Mouse (Mus musculus): ENCODE results near the gene Fbxw2. TPM values are rescaled to one million over a fixed set of nuclear protein-coding genes. Genes with fewer than 3 reads are reported as not detected.

The Fbxw2 gene
- polyA plus RNA-seq, 1 experiment from 2014 or later = 74.5 TPM

Other genes with a start within 250 kb of the Fbxw2 start
- 73.4 and 81.4 TPM in 2 replicates for gene Gapvd1, start 71.1 kb downstream of the Fbxw2 start, polyA plus RNA-seq (2015; fragmentation: Nextera tagmentation; extraction: Ambion mirVana)
- gene Hspa5, start 54.3 kb downstream of the Fbxw2 start, polyA plus RNA-seq (2015; fragmentation: Nextera tagmentation; extraction: Ambion mirVana) = 941 and 997 TPM in 2 replicates
- gene Rabepk, start 26.4 kb downstream of the Fbxw2 start, polyA plus RNA-seq (2015; fragmentation: Nextera tagmentation; extraction: Ambion mirVana) = 33.4 and 40.6 TPM in 2 replicates
- gene Gm34653, start 6.7 kb upstream of the Fbxw2 start, polyA plus RNA-seq (2015; fragmentation: Nextera tagmentation; extraction: Ambion mirVana) = not detected in 2 replicates
- 0.76 and 1.1 TPM in 2 replicates for gene Cutal, start 48.1 kb upstream of the Fbxw2 start, polyA plus RNA-seq (2015; fragmentation: Nextera tagmentation; extraction: Ambion mirVana)
- 77.1 and 81.2 TPM in 2 replicates for gene Psmd5, start 48.7 kb upstream of the Fbxw2 start, polyA plus RNA-seq (2015; fragmentation: Nextera tagmentation; extraction: Ambion mirVana)
- 6.8 and 7.6 TPM in 2 replicates for gene Phf19, start 87.7 kb upstream of the Fbxw2 start, polyA plus RNA-seq (2015; fragmentation: Nextera tagmentation; extraction: Ambion mirVana)
- 3.8 and 6.2 TPM in 2 replicates for gene Traf1, start 135.5 kb upstream of the Fbxw2 start, polyA plus RNA-seq (2015; fragmentation: Nextera tagmentation; extraction: Ambion mirVana)
- gene Hc, start 235.1 kb upstream of the Fbxw2 start, polyA plus RNA-seq (2015; fragmentation: Nextera tagmentation; extraction: Ambion mirVana) = 2.3 and 3.2 TPM in 2 replicates

All from stomach, embryonic 16.5 days (tissue).